13 mouse cellular contexts compared by ENCODE assay signal in the genomic region with DNA sequence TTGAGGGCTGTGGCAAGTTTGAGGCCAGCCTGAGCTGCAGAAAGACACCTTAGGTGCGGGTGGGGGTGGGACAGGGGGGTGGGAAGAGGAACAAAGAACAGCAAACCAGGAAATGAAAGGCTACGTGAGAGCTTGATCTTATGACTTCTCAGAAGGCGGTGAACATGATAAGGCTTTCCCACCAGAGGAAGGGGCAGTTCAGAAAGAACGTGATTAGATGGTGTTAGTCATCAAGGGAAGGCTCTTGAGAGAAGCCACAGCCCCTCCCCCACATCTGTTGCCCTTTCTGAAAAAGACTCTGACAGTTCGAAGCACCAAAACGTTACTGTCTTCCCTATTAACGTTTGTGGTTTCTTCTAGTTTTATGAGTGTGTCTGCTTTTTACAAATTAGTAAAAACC.
DNase-seq lines count a peak whose midpoint lies in the region; ATAC-seq and TF ChIP-seq lines count a peak whose summit lies in the region.
"Had no signal": no experiment of that assay in that cellular context is flagged by ENCODE, and none has a peak within 500 bp of the region (broad histone marks: within the 10 kb centered on the region; RNA-seq: fewer than 3 reads in every experiment).

No protein-coding gene starts in this region.

- peak; percentile 75 for DNase-seq in layer of hippocampus, adult 9-11 months
- DNase-seq in layer of hippocampus, postnatal 10 days (ENCODE audit: low spot score in 2 of 2) = no peak
- DNase-seq in B cell, adult 2 months = peak; percentile 63 to 70
- DNase-seq in liver, embryonic 13.5 days = peak; percentile 21
- no peak for DNase-seq in kidney, adult 8-10 months
- DNase-seq: lung, postnatal 10 days had no signal

- peaks cover 15% of the 10 kb centered on the region for H3K4me1 ChIP-seq in bone marrow macrophage, adult 2 months (ENCODE audit: control insufficient read depth, insufficient read depth, low read length)
- peaks cover 19% of the 10 kb centered on the region for H3K4me1 ChIP-seq in liver, embryonic 13.5 days (replicated peaks)
- H3K4me1 ChIP-seq in kidney, embryonic 15.5 days = no peaks in the 10 kb centered on the region

- no peak for TF ChIP-seq CTCF in bone marrow macrophage, adult 2 months (IDR thresholded peaks at IDR 0.05; ENCODE audit: low read depth, low read length)

- H3K4me2 ChIP-seq in liver, embryonic 13.5 days = no peak overlapping the region
- no peak overlapping the region for H3K4me2 ChIP-seq in kidney, embryonic 15.5 days
- H3K4me2 ChIP-seq: forebrain, embryonic 12.5 days; heart, embryonic 15.5 days had no signal

- H3K4me3 ChIP-seq in bone marrow macrophage, adult 2 months (ENCODE audit: insufficient read depth, low read length) = peak overlapping the region; percentile 39
- H3K4me3 ChIP-seq in liver, embryonic 13.5 days (replicated peaks) = no peak overlapping the region
- no peak overlapping the region for H3K4me3 ChIP-seq in kidney, embryonic 15.5 days (replicated peaks)
- H3K4me3 ChIP-seq: forebrain, embryonic 12.5 days; heart, embryonic 15.5 days; layer of hippocampus, adult 2 months had no signal

- no peak for ATAC-seq in liver, embryonic 13.5 days (ENCODE audit: low read depth)
- ATAC-seq in kidney, embryonic 15.5 days (replicated peaks; ENCODE audit: low FRiP score) = no peak
- no peak for ATAC-seq in frontal cortex, adult (ENCODE audit: low TSS enrichment)
- ATAC-seq: Patski had no signal

- H3K27ac ChIP-seq in bone marrow macrophage, adult 2 months (ENCODE audit: insufficient read depth, low read depth, low read length) = peak overlapping the region; percentile 52
- 0 out of 2 replicates have a peak overlapping the region, but pooled peaks have one; percentile 18 for H3K27ac ChIP-seq in liver, embryonic 13.5 days
- no peak overlapping the region for H3K27ac ChIP-seq in kidney, embryonic 15.5 days
- H3K27ac ChIP-seq: forebrain, embryonic 12.5 days; heart, embryonic 15.5 days; layer of hippocampus, adult 2 months had no signal

- H3K9ac ChIP-seq in liver, embryonic 13.5 days = no peak overlapping the region
- H3K9ac ChIP-seq in kidney, embryonic 15.5 days = no peak overlapping the region
- H3K9ac ChIP-seq: forebrain, embryonic 12.5 days; heart, embryonic 15.5 days had no signal

- no peaks in the 10 kb centered on the region for H3K9me3 ChIP-seq in liver, embryonic 13.5 days (replicated peaks)
- no peaks in the 10 kb centered on the region for H3K9me3 ChIP-seq in kidney, embryonic 15.5 days (replicated peaks)
- H3K9me3 ChIP-seq: forebrain, embryonic 12.5 days; heart, embryonic 15.5 days had no signal

- H3K27me3 ChIP-seq in liver, embryonic 13.5 days = no peaks in the 10 kb centered on the region
- H3K27me3 ChIP-seq in kidney, embryonic 15.5 days = no peaks in the 10 kb centered on the region; the same call in 1 of the 2 replicates
- H3K27me3 ChIP-seq: heart, embryonic 15.5 days; Patski had no signal

- no peaks in the 10 kb centered on the region for H3K36me3 ChIP-seq in liver, embryonic 13.5 days
- H3K36me3 ChIP-seq in kidney, embryonic 15.5 days = no peaks in the 10 kb centered on the region
- H3K36me3 ChIP-seq: forebrain, embryonic 12.5 days; heart, embryonic 15.5 days had no signal

- WGBS in liver, embryonic 13.5 days (ENCODE audit: insufficient replicate concordance) = 6% methylated on average over 7 of the region's 7 CpGs
- WGBS in kidney, embryonic 15.5 days = 17% methylated on average over 7 of the region's 7 CpGs

- no peak for TF ChIP-seq POLR2A in bone marrow macrophage, adult 2 months (IDR thresholded peaks at IDR 0.05; ENCODE audit: borderline replicate concordance, low read depth, low read length)

Comparison
In these comparisons a context has a peak if more than half of its experiments do, and no peak if none do; other contexts are left out.
1. DNase-seq: peak in layer of hippocampus, adult 9-11 months (single experiment), B cell, adult 2 months (2 of 2) and liver, embryonic 13.5 days (single experiment); none in layer of hippocampus, postnatal 10 days (0 of 2) and kidney, adult 8-10 months (0 of 2).